Mouse (Mus musculus) heart, embryonic 12.5 days (tissue): ENCODE measurements around the gene Gxylt2. TPM values are rescaled to one million over a fixed set of nuclear protein-coding genes. Genes with fewer than 3 reads are reported as not detected.
A peak's percentile ranks its signal among the peaks of the same experiment; 100 is the strongest.

Source experiments
- ATAC-seq: fragments of 200-750 bp; cut with Nextera tagmentation; 2 replicates; pipeline ENCODE4 v1.8.0; 2017; ENCODE audit warnings: moderate TSS enrichment, moderate library complexity; ENCODE audit not compliant: insufficient number of reproducible peaks, low FRiP score
- H3K27ac ChIP-seq: fragments of 300-500 bp; sonication (generic); 2 replicates; pipeline ENCODE4 v1.5.1; 2016; ENCODE audit warnings: mild to moderate bottlenecking, moderate library complexity; ENCODE audit not compliant: poor library complexity, severe bottlenecking
- H3K27me3 ChIP-seq: fragments of 300-500 bp; sonication (generic); replicated peaks from 2 replicates; pipeline ENCODE4 v1.6.1; 2016; ENCODE audit warnings: mild to moderate bottlenecking, moderate library complexity
- H3K36me3 ChIP-seq: fragments of 300-500 bp; sonication (generic); 2 replicates; pipeline ENCODE4 v1.6.1; 2016; ENCODE audit warnings: mild to moderate bottlenecking, moderate library complexity
- H3K4me1 ChIP-seq: fragments of 300-500 bp; sonication (generic); replicated peaks from 2 replicates; pipeline ENCODE4 v1.6.1; 2016; ENCODE audit warnings: mild to moderate bottlenecking
- H3K4me2 ChIP-seq: fragments of 300-500 bp; sonication (generic); 2 replicates; pipeline ENCODE4 v1.6.1; 2016; ENCODE audit warnings: mild to moderate bottlenecking, moderate library complexity
- H3K4me3 ChIP-seq: fragments of 300-500 bp; sonication (generic); 2 replicates; pipeline ENCODE4 v1.5.1; 2016; ENCODE audit warnings: mild to moderate bottlenecking
- H3K9ac ChIP-seq: fragments of 300-500 bp; sonication (generic); 2 replicates; pipeline ENCODE4 v1.6.1; 2016; ENCODE audit warnings: mild to moderate bottlenecking, moderate library complexity
- H3K9me3 ChIP-seq: fragments of 300-500 bp; sonication (generic); replicated peaks from 2 replicates; pipeline ENCODE4 v1.6.1; 2016; ENCODE audit warnings: mild to moderate bottlenecking, moderate library complexity
- WGBS: fragments of 180-500 bp; shearing (Covaris S2); methylation state at CpG from one replicate; pipeline ENCODE4 v1.1.7; 2016; 5-methylcytosine and 5-hydroxymethylcytosine counted together
- polyA plus RNA-seq: library from polyadenylated mRNA; unstranded; fragments of >200 nt; fragmentation: Nextera tagmentation; extraction: Ambion mirVana; gene quantifications from 2 replicates; pipeline ENCODE4 v1.2.1, GENCODE M21; 2016

Gxylt2 gene
- polyA plus RNA-seq = 1.6 and 1.9 TPM in 2 replicates

- peak; percentile 82 for ATAC-seq
- peaks cover 3% of the 10 kb centered on the region; the same call in 1 of the 2 replicates for H3K4me1 ChIP-seq
- WGBS = under 1% methylated on average over 74 of the region's 77 CpGs
These were observed at the start of gene Gxylt2 for GRCm38 (mm10) chr6:100704574-100705365. Gene Gxylt2 (plus strand): TSS chr6:100704734.

GRCm38 (mm10) chr6:100660395-100660794 is 44.1 kb upstream of the Gxylt2 start:
- Histone ChIP-seq H3K27ac (0 out of 2 replicates have a peak overlapping the region, but pooled peaks have one; percentile 1), H3K9me3 (no peaks in the 10 kb centered on the region), H3K36me3 (peaks cover 22% of the 10 kb centered on the region), H3K27me3 (0 out of 2 replicates have a peak, but pooled peaks cover 4% of the 10 kb centered on the region), H3K4me2 (no peak overlapping the region), H3K4me1 (peaks cover 15% of the 10 kb centered on the region; the same call in 1 of the 2 replicates), H3K9ac (no peak overlapping the region), H3K4me3 (no peak overlapping the region)
- WGBS = 75% methylated on average over 5 of the region's 5 CpGs
- ATAC-seq = no peak

More at GRCm38 (mm10) chr6:100704574-100705365, at the start of gene Gxylt2:
- Histone ChIP-seq H3K4me2 (peak within 1 kb of the TSS; percentile 96), H3K27me3 (peaks cover 45% of the 10 kb centered on the region), H3K27ac (no peak within 1 kb of the TSS), H3K36me3 (no peaks in the 10 kb centered on the region), H3K4me3 (peak within 1 kb of the TSS; percentile 66), H3K9me3 (no peaks in the 10 kb centered on the region), H3K9ac (peak within 1 kb of the TSS; percentile 67)

- ATAC-seq = no peak
- peaks cover 22% of the 10 kb centered on the region for H3K36me3 ChIP-seq
- WGBS = 61% methylated on average over 6 of the region's 6 CpGs
These were observed 42.3 kb upstream of the Gxylt2 start for GRCm38 (mm10) chr6:100662224-100662623.

GRCm38 (mm10) chr6:100667644-100668043 is 36.9 kb upstream of the Gxylt2 start:
- WGBS = 87% methylated on average over 8 of the region's 8 CpGs
- no peak overlapping the region for H3K9ac ChIP-seq
- ATAC-seq = no peak
- no peak overlapping the region for H3K4me2 ChIP-seq
- no peaks in the 10 kb centered on the region for H3K27me3 ChIP-seq
- no peak overlapping the region for H3K4me3 ChIP-seq
- peaks cover 18% of the 10 kb centered on the region for H3K36me3 ChIP-seq
- H3K9me3 ChIP-seq = no peaks in the 10 kb centered on the region
- peaks cover 19% of the 10 kb centered on the region for H3K4me1 ChIP-seq
- no peak overlapping the region for H3K27ac ChIP-seq

More at GRCm38 (mm10) chr6:100662224-100662623, 42.3 kb upstream of the Gxylt2 start:
- H3K27me3 ChIP-seq = 0 out of 2 replicates have a peak, but pooled peaks cover 4% of the 10 kb centered on the region
- H3K4me2 ChIP-seq = no peak overlapping the region
- no peak overlapping the region for H3K4me3 ChIP-seq
- no peaks in the 10 kb centered on the region for H3K9me3 ChIP-seq
- no peak overlapping the region for H3K27ac ChIP-seq
- no peak overlapping the region for H3K9ac ChIP-seq
- peaks cover 15% of the 10 kb centered on the region; the same call in 1 of the 2 replicates for H3K4me1 ChIP-seq

GRCm38 (mm10) chr6:100668858-100669257 is 35.7 kb upstream of the Gxylt2 start:
- Histone ChIP-seq H3K9ac (no peak overlapping the region), H3K27ac (no peak overlapping the region), H3K27me3 (no peaks in the 10 kb centered on the region), H3K36me3 (peaks cover 11% of the 10 kb centered on the region), H3K4me2 (no peak overlapping the region), H3K4me3 (no peak overlapping the region), H3K4me1 (peaks cover 19% of the 10 kb centered on the region), H3K9me3 (no peaks in the 10 kb centered on the region)
- ATAC-seq = no peak
- 32% methylated on average over 2 of the region's 2 CpGs for WGBS

GRCm38 (mm10) chr6:100670370-100670841 is 34.1 kb upstream of the Gxylt2 start:
- peak; percentile 63 for ATAC-seq

GRCm38 (mm10) chr6:100670880-100671344 is 33.6 kb upstream of the Gxylt2 start, which contains the start of gene Shq1:
Gene Shq1 (minus strand): TSS chr6:100671157.
- Histone ChIP-seq H3K27ac (no peak within 1 kb of the TSS; the same call in 1 of the 2 replicates), H3K4me1 (peaks cover 19% of the 10 kb centered on the region), H3K4me3 (peak within 1 kb of the TSS; percentile 85), H3K4me2 (peak within 1 kb of the TSS; percentile 97), H3K9me3 (no peaks in the 10 kb centered on the region), H3K27me3 (no peaks in the 10 kb centered on the region), H3K9ac (peak within 1 kb of the TSS; percentile 78), H3K36me3 (no peaks in the 10 kb centered on the region)
- peak; percentile 86 for ATAC-seq
- WGBS = under 1% methylated on average over 49 of the region's 49 CpGs

More at GRCm38 (mm10) chr6:100670370-100670841, 34.1 kb upstream of the Gxylt2 start:
- Histone ChIP-seq H3K9me3 (no peaks in the 10 kb centered on the region), H3K9ac (peak overlapping the region; percentile 78), H3K27me3 (no peaks in the 10 kb centered on the region), H3K27ac (no peak overlapping the region; the same call in 1 of the 2 replicates), H3K4me3 (peak overlapping the region; percentile 85), H3K4me2 (peak overlapping the region; percentile 97), H3K4me1 (peaks cover 19% of the 10 kb centered on the region), H3K36me3 (no peaks in the 10 kb centered on the region)
- WGBS = under 1% methylated on average over 32 of the region's 32 CpGs

GRCm38 (mm10) chr6:100671401-100671800 is 33.1 kb upstream of the Gxylt2 start:
- peaks cover 19% of the 10 kb centered on the region for H3K4me1 ChIP-seq
- ATAC-seq = no peak

GRCm38 (mm10) chr6:100674974-100675373 is 29.6 kb upstream of the Gxylt2 start:
- ATAC-seq = no peak
- H3K4me1 ChIP-seq = peaks cover 13% of the 10 kb centered on the region
- WGBS = 21% methylated on average over 6 of the region's 6 CpGs
- H3K27me3 ChIP-seq = no peaks in the 10 kb centered on the region
- no peak overlapping the region for H3K4me2 ChIP-seq
- no peak overlapping the region for H3K9ac ChIP-seq
- no peaks in the 10 kb centered on the region for H3K9me3 ChIP-seq
- H3K4me3 ChIP-seq = no peak overlapping the region
- no peaks in the 10 kb centered on the region for H3K36me3 ChIP-seq
- H3K27ac ChIP-seq = no peak overlapping the region

More at GRCm38 (mm10) chr6:100671401-100671800, 33.1 kb upstream of the Gxylt2 start:
- peak overlapping the region; percentile 85 for H3K4me3 ChIP-seq
- WGBS = 8% methylated on average over 7 of the region's 7 CpGs
- peak overlapping the region; percentile 97 for H3K4me2 ChIP-seq
- H3K27me3 ChIP-seq = no peaks in the 10 kb centered on the region
- H3K9ac ChIP-seq = no peak overlapping the region; the same call in 1 of the 2 replicates
- H3K27ac ChIP-seq = no peak overlapping the region
- no peaks in the 10 kb centered on the region for H3K36me3 ChIP-seq
- H3K9me3 ChIP-seq = no peaks in the 10 kb centered on the region

GRCm38 (mm10) chr6:100676461-100676860 is 28.1 kb upstream of the Gxylt2 start:
- 87% methylated on average over 6 of the region's 7 CpGs for WGBS
- H3K27me3 ChIP-seq = no peaks in the 10 kb centered on the region
- H3K36me3 ChIP-seq = no peaks in the 10 kb centered on the region
- H3K4me2 ChIP-seq = no peak overlapping the region
- no peak overlapping the region for H3K9ac ChIP-seq
- H3K9me3 ChIP-seq = no peaks in the 10 kb centered on the region
- H3K4me3 ChIP-seq = no peak overlapping the region
- H3K27ac ChIP-seq = no peak overlapping the region
- peaks cover 6% of the 10 kb centered on the region for H3K4me1 ChIP-seq
- no peak for ATAC-seq

GRCm38 (mm10) chr6:100678636-100679035 is 25.9 kb upstream of the Gxylt2 start:
- ATAC-seq = no peak
- no peak overlapping the region for H3K4me2 ChIP-seq
- no peaks in the 10 kb centered on the region for H3K27me3 ChIP-seq
- no peaks in the 10 kb centered on the region for H3K9me3 ChIP-seq
- no peak overlapping the region for H3K4me3 ChIP-seq
- 89% methylated on average over 2 of the region's 2 CpGs for WGBS
- no peak overlapping the region for H3K27ac ChIP-seq
- H3K9ac ChIP-seq = no peak overlapping the region
- H3K36me3 ChIP-seq = no peaks in the 10 kb centered on the region
- H3K4me1 ChIP-seq = no peaks in the 10 kb centered on the region
